Mouse (Mus musculus): Measurements from ENCODE around the gene Olfr283.
"Not testable (repeated sequence)": the region's sequence is repeated elsewhere in the genome, so short reads cannot be mapped to it uniquely, and the experiment has no call there.

The Olfr283 gene

DNA sequence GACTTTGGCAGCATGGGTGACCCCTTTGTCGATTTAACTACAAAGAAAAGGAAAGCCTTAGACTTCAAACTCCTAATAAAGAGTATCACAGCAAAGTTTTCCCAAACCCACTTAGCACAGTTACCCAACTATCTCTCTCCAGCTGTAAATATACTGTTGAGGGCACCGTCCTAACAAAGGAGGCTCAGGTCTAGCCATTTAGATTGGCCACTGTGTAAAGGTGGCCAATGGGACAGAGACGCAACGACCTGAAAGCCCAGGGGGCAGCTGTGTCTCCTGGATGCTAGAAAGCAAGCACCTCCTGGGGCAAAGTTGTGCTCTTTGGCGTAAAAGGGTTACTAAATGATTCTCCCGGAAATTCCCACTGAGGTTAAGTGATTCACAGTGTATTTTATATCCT, at the start of gene Olfr283:
Gene Olfr283, minus strand, starts transcription at position 101 of the 400 bp plus-strand sequence.
- in situ Hi-C loops (cut with MboI; ENCODE audit: low pct_unique_long_range_greater_than_20kb in 1 of 2, low sequenced_read_pairs in 2 of 2, unreplicated experiment in 1 of 2): no loop called here

DNA sequence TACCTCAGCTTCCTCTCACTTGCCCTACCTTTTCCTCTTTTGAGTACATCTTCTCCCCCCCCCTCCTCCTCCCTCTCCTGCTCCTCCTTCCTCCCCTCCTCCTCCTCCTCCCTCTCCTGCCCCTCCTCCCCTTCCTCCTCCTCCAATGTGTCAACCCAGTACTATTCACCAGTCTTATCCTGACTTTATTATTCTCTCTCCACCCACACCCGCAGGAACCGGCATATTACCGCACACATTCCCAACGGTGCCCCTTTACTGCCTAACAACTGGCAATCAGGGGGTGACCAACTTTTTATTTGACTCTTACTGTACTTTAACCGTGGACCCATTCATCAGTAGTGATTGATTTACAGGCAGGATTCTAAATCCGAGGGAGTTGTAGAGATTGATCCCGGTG, 44.4 kb upstream of the Olfr283 start:
- in situ Hi-C loops (cut with MboI; ENCODE audit: low pct_unique_long_range_greater_than_20kb in 1 of 2, low sequenced_read_pairs in 2 of 2, unreplicated experiment in 1 of 2): no loop called here

DNA sequence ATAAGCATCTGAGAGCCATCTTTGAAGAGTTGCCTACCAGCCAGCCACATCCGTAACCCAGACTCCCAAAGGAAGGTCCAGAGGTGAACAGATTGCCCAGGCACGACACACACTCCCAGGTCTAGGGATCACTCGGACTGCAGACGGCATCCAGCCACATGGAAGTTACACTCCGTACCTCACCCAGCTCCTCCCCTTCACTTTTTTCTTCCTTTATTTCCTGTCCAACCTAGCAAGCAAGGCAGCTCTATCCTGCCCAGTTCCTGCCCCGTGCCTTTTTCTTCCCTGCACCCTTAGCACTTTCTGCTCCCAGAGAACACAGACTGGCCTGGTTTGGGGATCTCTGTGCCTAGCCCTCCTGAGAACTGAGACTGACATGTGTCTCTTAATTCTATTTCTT, 44.0 kb upstream of the Olfr283 start:
- in situ Hi-C loops (cut with MboI; ENCODE audit: low pct_unique_long_range_greater_than_20kb in 1 of 2, low sequenced_read_pairs in 2 of 2, unreplicated experiment in 1 of 2): no loop called here

DNA sequence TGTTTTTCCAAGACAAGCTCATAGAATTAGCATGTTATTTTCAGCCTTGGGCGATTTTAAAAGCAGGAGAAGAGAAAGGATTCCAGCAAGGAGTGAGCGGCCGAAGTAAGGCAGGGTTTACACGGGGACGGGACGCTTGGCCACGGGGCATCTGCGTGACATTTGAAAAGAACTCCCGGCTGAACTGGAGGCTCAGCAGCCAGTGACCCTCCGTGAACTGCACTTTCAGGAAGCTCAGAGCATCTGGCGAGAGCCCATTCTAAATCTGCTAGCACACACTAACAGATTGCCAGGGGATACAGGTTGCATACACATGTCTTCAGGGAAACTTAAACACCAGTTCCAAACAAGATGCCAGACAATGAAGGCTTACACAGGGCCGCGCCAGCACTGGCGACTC, 43.6 kb upstream of the Olfr283 start:
- in situ Hi-C loops (cut with MboI; ENCODE audit: low pct_unique_long_range_greater_than_20kb in 1 of 2, low sequenced_read_pairs in 2 of 2, unreplicated experiment in 1 of 2): no loop called here

DNA sequence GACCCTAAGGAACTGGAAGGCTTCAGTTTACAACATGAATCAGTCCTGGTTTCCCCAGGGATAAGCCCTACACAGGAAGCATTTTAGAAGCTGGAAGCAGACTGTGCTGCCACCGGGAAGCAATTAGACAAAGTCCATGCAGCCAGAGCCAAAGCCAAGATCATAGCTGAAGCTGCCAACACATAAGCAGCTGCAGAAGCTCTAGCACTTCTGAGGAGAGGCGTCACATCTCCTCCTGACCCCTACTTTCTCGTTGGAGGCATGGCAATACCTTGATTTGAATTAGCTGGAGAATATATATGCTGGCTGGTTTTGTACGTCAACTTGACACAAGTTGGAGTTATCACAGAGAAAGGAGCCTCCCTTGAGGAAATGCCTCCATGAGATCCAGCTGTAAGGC, 40.2 kb upstream of the Olfr283 start:
- in situ Hi-C loops (cut with MboI; ENCODE audit: low pct_unique_long_range_greater_than_20kb in 1 of 2, low sequenced_read_pairs in 2 of 2, unreplicated experiment in 1 of 2): no loop called here

DNA sequence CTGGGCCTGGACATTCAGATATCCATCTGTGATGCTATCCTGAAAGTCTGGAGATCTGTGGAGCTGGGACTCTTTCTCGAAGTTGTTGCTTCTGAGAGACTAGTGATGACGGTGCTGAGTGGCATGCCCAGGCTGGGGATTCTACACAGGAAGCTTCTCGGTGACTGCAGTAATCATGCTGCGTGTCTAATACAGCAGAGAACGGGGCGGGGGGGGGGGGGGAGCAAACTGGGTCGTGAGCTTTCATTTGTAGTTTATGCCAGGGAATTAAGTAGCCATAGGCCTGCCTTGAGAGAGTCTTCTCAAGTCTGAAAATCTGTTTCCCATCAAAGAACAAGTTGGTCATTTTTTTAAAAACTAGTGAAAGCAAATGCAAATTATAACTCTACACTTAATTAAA, 37.4 kb upstream of the Olfr283 start:
- in situ Hi-C loops (cut with MboI; ENCODE audit: low pct_unique_long_range_greater_than_20kb in 1 of 2, low sequenced_read_pairs in 2 of 2, unreplicated experiment in 1 of 2): no loop called here

DNA sequence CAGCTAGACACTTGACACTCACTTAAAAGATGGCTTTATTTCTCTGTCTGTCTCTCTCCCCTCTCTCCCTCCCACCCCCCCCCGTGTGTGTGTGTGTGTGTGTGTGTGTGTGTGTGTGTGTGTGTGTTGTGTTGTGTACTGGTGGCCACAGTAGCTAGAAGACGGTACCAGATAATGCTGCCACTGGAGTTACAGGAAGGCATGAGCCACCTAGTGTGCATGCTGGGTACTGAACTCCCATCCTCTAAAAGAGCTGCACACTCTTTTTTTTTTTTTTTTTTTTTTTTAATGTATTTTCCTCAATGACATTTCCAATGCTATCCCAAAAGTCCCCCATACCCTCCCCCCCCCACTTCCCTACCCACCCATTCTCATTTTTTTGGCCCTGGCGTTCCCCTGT, 36.5 kb upstream of the Olfr283 start:
- in situ Hi-C loops (cut with MboI; ENCODE audit: low pct_unique_long_range_greater_than_20kb in 1 of 2, low sequenced_read_pairs in 2 of 2, unreplicated experiment in 1 of 2): not testable (repeated sequence)

DNA sequence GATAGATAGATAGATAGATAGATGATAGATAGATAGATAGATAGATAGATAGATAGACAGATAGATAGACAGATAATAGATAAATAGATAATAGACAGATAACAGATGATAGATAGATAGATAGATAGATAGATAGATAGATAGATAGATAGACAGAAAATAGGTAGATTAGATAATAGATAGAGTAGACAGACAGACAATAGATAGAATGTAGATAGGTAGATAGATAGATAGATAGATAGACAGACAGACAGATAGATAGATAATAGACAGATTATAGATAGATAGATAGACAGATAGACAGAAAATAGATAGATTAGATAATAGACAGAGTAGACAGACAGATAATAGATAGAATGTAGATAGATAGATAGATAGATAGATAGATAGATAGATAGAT, 36.1 kb upstream of the Olfr283 start:
- in situ Hi-C loops (cut with MboI; ENCODE audit: low pct_unique_long_range_greater_than_20kb in 1 of 2, low sequenced_read_pairs in 2 of 2, unreplicated experiment in 1 of 2): not testable (repeated sequence)

DNA sequence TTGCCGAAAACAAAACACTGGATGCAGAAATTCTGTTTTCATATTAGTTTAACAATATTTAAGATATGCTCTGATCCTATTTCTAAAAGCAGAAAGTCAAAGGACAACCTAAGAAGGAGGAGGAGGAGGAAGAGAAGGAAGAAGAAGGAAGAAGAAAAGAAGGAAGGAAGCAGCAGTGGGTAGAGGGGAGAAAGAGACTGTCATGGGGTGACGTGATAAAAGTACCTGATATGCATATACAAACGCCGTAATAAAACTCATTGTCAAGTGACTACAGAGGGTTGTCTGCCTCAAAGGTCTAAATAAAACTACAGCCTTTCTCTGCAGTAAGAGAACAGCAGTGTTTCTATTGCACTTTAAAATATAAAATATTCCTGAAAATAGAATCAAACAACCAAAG, 35.2 kb upstream of the Olfr283 start:
- in situ Hi-C loops (cut with MboI; ENCODE audit: low pct_unique_long_range_greater_than_20kb in 1 of 2, low sequenced_read_pairs in 2 of 2, unreplicated experiment in 1 of 2): no loop called here

DNA sequence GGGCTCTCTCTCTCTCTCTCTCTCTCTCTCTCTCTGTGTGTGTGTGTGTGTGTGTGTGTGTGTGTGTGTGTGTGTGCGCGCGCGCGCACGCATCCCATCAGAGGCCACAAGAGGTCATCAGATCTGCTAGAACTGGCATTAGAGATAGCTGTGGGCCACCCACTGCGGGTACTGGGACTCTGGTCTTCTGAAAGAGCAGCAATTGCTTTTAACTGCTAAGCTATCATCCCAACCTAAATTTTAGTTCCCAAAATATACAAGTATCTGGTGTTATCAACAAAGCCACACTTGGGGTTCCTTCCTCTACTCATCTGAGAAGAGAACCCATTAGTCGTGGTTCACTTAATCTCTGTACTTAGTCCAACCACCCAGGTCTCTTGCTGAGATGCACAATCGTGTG, 29.5 kb upstream of the Olfr283 start:
- in situ Hi-C loops (cut with MboI; ENCODE audit: low pct_unique_long_range_greater_than_20kb in 1 of 2, low sequenced_read_pairs in 2 of 2, unreplicated experiment in 1 of 2): no loop called here

DNA sequence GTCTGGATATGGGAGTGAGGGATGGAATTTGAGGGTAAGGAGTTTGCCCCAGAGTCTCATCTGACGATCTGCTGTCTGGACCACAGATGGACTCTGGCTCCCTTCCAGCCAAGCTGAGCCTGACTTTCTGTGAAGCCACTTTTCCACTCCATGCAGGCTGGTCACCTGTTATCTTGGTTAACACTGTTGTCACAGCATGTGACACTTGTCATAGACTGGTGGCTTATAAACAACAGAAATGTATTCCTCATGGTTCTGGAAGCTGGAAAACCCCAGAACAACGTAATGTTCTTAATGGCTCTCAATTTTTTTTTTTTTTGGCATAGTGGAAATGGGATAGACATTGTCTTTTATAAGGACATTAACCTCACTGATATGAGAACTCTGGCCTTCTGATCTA, 28.9 kb upstream of the Olfr283 start:
- in situ Hi-C loops (cut with MboI; ENCODE audit: low pct_unique_long_range_greater_than_20kb in 1 of 2, low sequenced_read_pairs in 2 of 2, unreplicated experiment in 1 of 2): no loop called here

DNA sequence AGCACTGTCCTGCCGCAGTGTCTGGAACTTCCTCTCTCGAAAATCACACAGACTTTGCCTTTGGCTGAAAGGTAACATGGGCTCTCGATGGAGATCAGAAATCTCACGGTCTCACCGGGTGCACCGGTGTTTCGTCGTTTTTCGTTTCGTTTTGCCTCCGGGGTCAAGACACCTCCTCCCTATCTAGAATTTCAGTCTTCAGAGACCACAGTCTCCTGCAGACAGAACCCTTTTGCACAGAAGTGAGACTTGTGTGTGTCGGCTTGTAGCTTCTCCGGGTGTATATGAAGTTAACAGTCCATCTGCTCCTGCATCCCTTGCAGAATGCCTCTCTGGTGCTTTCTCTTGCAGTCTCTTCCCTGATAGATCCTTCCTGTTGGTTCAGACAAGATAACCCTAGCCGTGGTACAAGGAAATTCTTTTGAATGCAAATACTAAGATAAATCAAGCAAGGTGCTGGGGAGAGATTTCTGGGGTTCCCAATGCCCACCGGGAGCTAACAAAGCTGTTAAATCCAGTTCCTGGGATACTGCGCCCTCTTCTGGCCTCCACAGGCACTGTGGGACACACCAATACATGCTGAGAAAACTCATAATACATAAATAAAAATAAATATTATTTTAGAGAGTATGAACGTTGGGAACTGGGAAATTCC, 27.8 kb upstream of the Olfr283 start:
- in situ Hi-C loops (cut with MboI; ENCODE audit: low pct_unique_long_range_greater_than_20kb in 1 of 2, low sequenced_read_pairs in 2 of 2, unreplicated experiment in 1 of 2): no loop called here

DNA sequence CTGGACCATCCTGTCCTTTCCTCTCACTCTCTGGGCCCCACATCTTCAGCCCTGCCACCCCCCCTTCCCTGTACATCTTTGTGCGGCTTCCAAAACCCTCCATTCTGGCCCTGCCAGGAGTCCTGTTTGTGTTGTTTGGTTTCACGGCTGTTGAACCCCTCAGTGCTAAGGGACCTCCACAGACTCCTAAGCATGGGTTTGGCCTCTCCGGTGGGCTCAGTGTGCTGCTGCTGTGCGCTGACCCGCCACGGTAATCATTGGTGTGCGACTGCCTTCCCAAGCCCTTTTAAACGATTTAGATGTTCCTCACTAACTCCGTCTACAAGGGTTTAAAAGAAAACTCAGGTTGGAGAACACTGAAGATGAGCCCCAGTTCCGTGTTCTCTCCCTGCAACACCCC, 21.6 kb upstream of the Olfr283 start:
- in situ Hi-C loops (cut with MboI; ENCODE audit: low pct_unique_long_range_greater_than_20kb in 1 of 2, low sequenced_read_pairs in 2 of 2, unreplicated experiment in 1 of 2): no loop called here

DNA sequence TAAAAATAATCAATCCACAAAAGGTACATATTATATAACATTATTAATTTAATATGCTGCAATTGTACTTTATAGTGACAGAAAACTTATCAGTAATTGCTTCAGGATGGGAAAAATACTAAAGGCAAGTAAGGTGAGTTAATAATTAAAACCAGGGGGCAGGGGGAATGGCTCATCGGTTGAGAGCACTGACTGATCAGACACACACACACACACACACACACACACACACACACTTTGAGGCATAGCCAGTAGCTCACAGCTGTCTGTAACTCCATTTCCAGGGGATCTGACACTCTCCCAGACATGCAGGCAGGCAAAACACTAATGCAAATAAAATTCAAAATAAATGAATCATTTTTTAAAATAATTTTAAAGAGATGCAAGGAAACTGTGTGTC, 16.4 kb upstream of the Olfr283 start:
- in situ Hi-C loops (cut with MboI; ENCODE audit: low pct_unique_long_range_greater_than_20kb in 1 of 2, low sequenced_read_pairs in 2 of 2, unreplicated experiment in 1 of 2): loop anchor here (10.0 kb wide), 1 partner anchor 212 kb away; no protein-coding TSS in a partner anchor

DNA sequence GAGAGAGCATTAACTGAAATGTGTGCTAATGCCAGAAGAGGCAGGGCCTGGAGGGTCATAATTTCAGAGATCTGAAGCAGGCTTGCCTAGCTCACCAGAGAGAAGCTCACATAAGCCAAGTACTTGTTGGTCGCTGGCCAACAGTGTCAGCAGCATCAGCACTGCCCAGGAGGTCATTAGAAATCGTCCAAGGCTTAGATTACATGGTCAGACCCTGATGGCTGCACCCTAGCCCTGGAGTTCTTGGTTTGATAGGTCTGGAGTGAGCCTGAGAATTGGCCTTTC, 11.1 kb upstream of the Olfr283 start:
- in situ Hi-C loops (cut with MboI; ENCODE audit: low pct_unique_long_range_greater_than_20kb in 1 of 2, low sequenced_read_pairs in 2 of 2, unreplicated experiment in 1 of 2): loop anchor here (10.0 kb wide), 1 partner anchor 207 kb away; no protein-coding TSS in a partner anchor

DNA sequence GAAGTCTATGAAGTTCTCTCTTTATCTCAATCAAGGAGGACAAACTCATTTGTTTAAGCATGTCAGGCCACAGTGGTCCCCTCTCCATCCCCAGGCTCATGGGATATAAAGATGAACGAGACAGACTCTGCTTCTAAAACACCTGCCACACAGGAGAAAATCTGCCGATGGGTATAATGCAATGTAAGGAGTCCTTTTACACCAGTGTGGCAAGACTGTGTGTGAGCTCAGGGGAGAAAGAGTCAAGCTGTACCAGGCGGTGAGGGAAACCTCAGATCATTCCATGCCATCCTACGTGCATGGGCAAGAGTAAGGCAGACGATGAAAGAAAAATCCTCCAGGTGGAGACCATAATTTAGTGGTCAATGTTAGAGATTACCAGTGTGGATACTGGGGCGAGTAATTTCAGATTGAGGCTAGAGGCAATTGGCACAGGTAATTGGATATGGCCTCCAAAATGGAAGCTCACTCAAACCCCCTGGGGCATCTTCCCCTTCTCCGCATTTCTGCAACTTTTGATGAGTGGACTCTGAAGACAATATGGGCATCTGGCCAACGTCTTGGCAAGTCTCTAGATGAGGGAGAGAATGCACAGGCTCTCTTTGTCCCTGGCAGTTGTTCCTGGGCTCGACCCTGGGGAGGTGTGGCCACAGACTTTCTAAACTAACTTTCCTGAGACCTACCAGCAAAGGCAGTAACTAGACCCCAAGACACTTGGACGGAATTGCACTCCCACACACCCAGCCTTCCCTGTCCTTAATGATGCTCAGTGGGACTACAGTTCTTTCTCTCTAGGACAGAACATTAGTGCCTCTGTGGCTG, 10.5 kb upstream of the Olfr283 start:
- in situ Hi-C loops (cut with MboI; ENCODE audit: low pct_unique_long_range_greater_than_20kb in 1 of 2, low sequenced_read_pairs in 2 of 2, unreplicated experiment in 1 of 2): loop anchor here (10.0 kb wide), 1 partner anchor 206 kb away; no protein-coding TSS in a partner anchor

DNA sequence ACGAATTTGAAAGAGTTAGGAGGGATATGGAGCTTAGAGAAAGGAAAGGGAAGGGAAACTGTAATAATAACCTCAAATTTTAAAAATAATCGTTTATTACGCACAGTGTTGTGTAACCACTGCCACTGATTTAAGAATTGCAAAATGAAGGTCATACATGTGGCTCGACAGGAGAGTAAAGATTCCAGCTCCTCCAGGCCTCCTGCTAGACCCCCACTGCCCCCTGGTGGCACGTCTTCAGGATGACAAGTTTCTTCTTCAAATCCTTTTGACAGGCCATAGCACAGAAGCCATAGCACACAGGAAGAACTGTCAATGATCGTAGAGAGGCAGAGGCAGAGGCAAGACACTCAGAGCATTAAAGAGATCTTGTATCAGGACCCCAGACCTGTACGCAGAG, 9.1 kb upstream of the Olfr283 start:
- in situ Hi-C loops (cut with MboI; ENCODE audit: low pct_unique_long_range_greater_than_20kb in 1 of 2, low sequenced_read_pairs in 2 of 2, unreplicated experiment in 1 of 2): loop anchor here (10.0 kb wide), 1 partner anchor 205 kb away; no protein-coding TSS in a partner anchor

DNA sequence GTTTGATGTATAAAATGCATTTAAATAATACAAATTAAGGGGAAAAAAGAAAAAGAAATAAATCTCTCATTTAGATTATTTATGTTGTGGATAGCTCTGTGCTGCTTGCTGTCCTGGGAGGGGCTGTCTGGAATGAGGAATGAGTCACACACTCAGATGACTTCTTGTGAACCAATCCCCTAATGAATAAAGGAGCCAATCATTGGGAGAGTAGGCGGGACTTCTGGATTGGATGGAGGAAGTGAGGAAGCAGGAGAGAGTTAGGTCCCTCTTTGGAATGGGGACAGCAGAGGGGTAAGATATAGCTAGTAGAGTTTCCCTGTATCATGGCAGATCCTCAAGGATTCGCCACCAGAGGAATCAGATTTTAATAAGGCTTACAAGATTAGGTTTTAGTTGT, 6.9 kb upstream of the Olfr283 start:
- in situ Hi-C loops (cut with MboI; ENCODE audit: low pct_unique_long_range_greater_than_20kb in 1 of 2, low sequenced_read_pairs in 2 of 2, unreplicated experiment in 1 of 2): no loop called here

DNA sequence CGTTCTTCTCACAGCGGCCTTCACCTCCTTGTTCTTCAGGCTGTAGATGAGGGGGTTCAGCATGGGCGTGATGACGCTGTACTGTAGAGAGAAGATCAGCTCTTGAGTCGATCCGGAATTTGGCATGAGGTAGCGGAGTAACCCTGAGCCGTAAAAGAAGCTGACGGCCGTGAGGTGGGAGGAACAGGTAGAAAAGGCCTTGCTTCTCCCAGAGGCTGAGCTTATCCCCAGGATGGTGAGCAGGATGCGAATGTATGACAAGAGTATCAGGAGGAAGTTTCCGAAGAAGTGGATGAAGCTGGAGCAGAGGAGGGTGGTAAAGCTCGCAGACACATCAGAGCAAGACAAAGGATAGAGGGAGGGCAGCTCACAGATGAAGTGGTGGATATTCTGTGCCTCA, 2.5 kb downstream of the Olfr283 start:
- in situ Hi-C loops (cut with MboI; ENCODE audit: low pct_unique_long_range_greater_than_20kb in 1 of 2, low sequenced_read_pairs in 2 of 2, unreplicated experiment in 1 of 2): no loop called here

DNA sequence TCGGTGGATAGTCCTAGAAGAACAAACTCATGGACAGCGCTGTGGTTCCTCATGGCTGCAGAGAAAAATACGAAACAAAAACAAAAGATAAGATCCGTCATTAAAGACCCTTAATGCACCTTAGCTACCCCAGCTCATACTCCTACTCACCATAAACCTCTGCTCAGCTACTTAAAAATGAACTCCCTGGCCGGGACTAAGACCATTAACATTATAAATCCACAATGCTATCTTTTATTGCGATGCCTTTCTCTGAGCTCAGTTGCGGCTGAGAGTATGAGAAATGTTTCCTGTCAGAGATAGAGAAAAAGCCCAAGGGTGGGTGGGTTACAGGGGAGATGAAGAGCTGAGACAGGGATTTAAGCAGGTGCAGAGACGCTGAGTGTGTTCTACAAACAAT, 39.9 kb downstream of the Olfr283 start, which contains the start of gene Olfr284:
Gene Olfr284, minus strand, starts transcription at position 101 of the 400 bp plus-strand sequence.
- in situ Hi-C loops (cut with MboI; ENCODE audit: low pct_unique_long_range_greater_than_20kb in 1 of 2, low sequenced_read_pairs in 2 of 2, unreplicated experiment in 1 of 2): no loop called here

All from mouse embryonic stem cell (cell line).